Mouse (Mus musculus): ENCODE results near the gene March5.
A peak's percentile ranks its signal among the peaks of the same experiment; 100 is the strongest.
"Not testable (repeated sequence)": the region's sequence is repeated elsewhere in the genome, so short reads cannot be mapped to it uniquely, and the experiment has no call there.

March5 gene

GRCm38 (mm10) chr19:37207303-37208175 is at the start of gene March5:
March5 (plus strand) TSS chr19:37207543.
- peak; percentile 71 to 75 for DNase-seq (ENCODE audit: low spot score in 2 of 2)

DNA sequence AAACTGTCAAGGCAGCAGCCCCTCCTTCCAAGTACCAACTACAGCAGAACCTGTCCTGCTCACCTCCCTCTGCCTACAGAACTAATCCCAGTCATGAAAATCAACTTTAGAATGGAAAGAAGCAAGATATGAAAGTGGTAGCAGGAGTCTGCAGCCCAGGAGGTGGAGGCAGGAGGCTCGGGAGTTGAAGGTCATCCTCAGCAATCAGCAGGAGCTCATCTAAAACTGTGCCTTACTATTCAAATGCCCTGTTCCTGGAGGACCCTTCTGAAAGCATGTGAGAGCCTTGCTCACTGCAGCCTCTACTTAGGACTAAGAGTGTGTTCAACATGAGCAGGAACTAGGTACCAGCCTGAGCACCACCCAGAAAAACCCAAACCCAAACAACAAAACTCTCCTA is 35.2 kb upstream of the March5 start:
- DNase-seq (ENCODE audit: low spot score in 2 of 2) = no peak

GRCm38 (mm10) chr19:37172566-37173130 is 34.7 kb upstream of the March5 start:
- DNase-seq (ENCODE audit: low spot score in 2 of 2) = no peak

- DNase-seq (ENCODE audit: low spot score in 2 of 2) = no peak
These were observed 33.8 kb upstream of the March5 start for GRCm38 (mm10) chr19:37173331-37174115.

DNA sequence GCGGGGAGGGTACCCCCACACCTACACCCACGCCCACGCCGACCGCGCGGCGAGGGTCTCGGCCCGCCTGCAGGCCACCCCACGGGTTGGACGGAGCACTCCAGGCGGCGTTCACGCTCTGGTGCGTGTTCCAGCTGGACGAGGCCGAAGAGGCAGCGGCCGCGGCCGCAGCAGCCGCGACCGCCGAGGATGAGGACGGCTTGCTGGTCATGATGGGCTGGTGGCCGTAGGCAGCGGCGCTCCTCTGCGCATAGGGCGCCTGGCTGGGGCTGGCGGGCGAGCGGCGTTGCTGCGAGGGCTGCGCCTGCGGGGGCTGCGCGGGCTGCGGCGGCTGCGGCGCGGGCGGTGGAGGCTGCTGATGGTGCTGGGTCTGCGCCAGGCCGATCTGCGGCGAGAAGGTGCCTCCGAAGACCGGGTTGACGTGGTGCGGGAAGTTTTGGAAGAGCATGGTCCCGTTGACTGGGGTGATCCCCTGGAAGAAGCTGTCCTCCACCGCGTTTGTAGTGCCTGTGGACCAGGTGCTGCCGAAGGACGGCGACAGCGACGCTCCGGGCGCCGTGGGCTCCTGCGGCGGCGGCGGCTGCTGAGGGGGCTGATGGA is 33.1 kb upstream of the March5 start:
- DNase-seq (ENCODE audit: low spot score in 2 of 2) = peak in 1 of 2 experiments; percentile 4

DNA sequence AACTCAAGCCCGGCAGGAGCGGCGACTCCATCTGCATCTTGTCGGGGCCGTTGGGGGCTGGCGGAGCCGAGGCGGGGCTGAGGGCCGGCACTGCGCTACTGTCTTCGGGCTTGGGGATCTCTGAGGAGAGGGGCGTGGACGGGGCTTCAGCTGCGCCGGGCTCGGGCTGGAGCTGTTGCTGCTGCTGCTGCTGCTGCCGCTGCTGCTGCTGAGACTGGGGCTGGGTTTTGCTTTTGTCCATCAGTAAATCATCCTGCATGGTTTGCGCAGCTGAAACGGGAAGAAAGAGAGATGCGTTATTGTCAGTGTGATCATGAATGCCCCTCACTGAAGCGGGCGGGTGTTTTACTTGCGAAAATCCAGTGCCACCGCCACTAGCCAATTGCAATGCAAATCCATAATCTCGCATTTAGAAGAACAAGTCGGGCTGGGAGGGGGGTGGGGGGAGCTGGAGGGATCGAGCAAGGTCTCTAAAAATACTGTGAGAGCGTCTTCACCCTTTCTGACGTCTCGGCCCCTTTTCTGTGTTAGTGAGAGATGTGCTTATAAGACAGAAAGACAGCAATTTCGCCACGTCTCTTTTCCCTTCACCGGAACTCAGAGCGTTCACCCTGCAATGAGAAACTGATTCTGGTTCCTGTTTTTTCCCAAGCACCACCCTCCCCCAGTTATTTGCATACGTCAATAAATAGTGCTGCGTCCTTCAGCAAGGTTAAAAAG is 32.5 kb upstream of the March5 start:
- peak in 1 of 2 experiments; percentile 8 for DNase-seq (ENCODE audit: low spot score in 2 of 2)

DNA sequence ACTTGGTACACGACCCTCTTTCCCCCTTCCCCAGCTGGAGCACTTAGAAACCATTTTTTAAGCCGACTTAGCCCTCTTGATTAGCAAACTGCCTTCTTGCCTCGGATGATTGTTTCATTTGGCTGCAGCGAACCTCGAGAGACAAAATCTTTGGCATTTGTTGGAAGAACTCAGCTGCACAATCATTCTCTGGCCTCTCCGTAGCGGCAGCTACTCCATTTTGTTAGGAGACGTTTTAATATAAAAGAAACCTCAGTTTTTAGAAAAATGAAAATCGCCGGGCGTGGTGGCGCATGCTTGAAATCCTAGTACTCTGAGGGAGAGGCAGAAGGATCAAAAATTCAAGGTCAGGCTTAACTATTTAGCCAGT is 31.9 kb upstream of the March5 start:
- no peak for DNase-seq (ENCODE audit: low spot score in 2 of 2)

GRCm38 (mm10) chr19:37175919-37176318 is 31.4 kb upstream of the March5 start:
- no peak for DNase-seq (ENCODE audit: low spot score in 2 of 2)

GRCm38 (mm10) chr19:37176879-37177462 is 30.4 kb upstream of the March5 start:
- DNase-seq (ENCODE audit: low spot score in 2 of 2) = no peak

DNA sequence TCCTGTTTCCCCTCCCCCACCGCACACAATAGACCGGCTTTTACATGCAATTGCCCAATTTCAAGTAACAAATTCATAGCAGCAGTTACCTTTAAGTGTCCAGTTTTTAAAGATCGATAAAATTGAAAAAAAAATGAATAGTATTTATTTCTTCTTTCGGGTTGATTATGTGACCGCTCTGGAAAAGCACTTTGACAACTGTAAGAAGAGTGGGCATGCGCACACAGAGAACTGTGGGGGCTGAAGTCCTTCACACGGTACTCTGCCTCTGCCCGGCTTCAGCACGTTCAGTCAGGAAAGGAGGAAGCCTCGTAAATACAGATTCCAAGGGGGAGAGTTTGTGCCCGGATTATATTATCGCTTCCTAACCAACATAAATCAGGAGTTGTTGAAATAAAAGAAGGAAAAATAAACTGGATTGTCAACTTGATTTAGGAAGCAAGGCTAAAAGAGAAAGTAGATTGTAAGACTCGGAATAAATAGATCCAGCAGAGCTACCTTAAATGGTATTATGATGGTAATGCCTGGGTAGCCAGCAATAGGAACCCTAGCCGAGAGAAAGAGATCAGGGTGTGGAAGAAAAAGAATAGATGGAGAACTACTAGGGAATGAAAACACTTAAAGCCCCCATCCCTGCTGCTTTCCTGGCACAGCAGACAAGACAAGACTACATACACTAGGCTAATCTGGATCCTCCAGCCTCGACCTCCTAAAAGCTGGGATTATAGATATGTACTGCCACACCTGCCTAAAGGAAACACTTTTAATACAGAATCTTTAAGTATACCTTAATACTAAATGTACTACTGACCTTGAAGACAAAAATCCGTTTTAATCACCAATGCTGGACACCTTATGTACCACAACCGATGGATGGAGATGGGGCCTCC is 29.3 kb upstream of the March5 start:
- no peak for DNase-seq (ENCODE audit: low spot score in 2 of 2)

DNA sequence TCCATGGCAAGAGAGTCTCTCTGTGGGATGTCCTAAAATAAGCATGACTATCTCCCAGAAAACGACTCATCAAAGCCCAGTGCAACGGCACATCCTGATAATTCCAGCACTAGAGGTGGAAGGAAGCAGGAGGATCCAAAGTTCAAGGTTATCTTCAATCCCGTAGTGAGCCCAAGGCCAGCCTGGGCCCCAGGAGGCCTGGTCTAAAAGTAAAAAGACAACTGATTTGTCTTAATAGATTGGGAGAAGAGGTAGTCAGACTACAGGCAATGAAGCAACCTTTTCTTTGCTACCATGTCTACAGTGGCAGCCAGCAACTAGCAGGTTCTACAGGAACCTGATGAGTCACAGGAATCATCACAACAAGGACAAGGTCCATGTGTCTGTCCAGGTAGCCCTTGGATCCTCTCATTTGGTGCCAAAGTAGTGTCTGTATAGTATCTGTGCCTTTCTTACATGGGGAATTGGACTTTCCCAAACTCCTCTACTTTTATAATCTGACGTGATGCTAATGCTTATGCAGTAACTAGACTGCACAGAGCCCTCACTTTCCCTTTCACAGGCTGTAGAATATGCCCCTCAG is 18.9 kb upstream of the March5 start:
- no peak for DNase-seq (ENCODE audit: low spot score in 2 of 2)

DNA sequence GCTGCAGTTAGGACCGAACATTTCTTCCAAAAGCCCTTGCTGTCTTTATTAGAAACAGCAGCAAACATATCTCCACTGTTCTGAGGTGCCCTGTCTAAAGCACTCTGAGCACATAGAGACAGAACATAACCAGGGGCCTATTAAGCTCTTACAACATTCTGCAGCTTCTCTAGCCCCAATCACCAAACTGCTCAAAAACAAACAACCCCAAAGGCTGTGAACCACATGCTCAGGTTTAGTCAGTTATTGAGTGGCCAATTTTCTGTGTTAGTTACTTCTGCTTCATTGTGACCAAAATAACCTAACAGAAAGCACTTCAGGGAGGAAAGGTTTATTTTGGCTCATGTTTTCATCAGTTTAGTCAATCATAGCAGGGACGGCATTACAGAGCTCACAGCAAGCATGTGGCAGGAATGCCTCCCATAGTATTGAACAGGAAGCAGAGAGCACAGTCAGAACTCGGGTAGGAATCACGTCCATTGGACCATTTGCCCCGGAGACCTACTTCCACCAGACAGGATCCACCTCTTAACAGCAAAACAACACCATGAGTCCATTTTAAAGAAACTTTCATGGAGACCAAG is 14.8 kb upstream of the March5 start:
- no peak for DNase-seq (ENCODE audit: low spot score in 2 of 2)

- no peak for DNase-seq (ENCODE audit: low spot score in 2 of 2)
These were observed 9.0 kb upstream of the March5 start for GRCm38 (mm10) chr19:37198165-37198880.

DNA sequence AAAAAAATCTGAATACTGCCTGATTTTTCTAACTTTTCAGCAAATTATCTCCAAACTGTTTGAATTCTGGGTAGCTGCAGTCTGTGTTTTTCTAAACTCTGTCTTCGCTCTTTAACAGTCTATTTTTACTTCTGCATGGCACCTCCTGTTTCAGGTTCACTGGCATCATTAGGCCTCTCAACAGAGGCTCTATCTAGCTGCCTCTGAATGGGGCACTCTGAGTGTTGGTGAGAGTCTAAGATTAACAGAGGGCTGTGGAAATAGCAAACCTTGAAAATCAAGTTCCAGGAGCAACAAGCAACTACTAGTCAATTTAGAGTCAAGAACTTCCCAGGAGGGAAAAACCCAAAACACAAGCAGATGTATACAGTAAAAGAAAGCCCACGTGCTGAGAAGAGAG is 7.5 kb upstream of the March5 start:
- DNase-seq (ENCODE audit: low spot score in 2 of 2) = no peak

GRCm38 (mm10) chr19:37203371-37203770 is 4.0 kb upstream of the March5 start:
- no peak for DNase-seq (ENCODE audit: low spot score in 2 of 2)

DNA sequence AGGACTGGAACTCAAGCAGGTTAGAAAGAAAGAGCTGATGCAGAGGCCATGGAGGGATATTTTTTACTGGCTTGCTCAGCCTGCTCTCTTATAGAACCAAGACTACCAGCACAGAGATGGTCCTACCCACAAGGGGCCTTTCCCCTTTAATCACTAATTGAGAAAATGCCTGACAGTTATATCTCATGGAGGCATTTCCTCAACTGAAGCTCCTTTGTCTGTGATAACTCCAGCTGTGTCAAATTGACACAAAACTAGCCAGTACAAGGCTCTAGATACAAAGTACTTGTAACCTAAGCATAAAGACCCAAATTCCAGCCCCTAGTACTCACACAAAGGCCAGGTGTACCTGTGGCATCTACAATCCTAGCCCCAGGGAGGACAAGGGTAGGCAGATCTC is 2.2 kb upstream of the March5 start:
- DNase-seq (ENCODE audit: low spot score in 2 of 2) = not testable (repeated sequence)

DNA sequence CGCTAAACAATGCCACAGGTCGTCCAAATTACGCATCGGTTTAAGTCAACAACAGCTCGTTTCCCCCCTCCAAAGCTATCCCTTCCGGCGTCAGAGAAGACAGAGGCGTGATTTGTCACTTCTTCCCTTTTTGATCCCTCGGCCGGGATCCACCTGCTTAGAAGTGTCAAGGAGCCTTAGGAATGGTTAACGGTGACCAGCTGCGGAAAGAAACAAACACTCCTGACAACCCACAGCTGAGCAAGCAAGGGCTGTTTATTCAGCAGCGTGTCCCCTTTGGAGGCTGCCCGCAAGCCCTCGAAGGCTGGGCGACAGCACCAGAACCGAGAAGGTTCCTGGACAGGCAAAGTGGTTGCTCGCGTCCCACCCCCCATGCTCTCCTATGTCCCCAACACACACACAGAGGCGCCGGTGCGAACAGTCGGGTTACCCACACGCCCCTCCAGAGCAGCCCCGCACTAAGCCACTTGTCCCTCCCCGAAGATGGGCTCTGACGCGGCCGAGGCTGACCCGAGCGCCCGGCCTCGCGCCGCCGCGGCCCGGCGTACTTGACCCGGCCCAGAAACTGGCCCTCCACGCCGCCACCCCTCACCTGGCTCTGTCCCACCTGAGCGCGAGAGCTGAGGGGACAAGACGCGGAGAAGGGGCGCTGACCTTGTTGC is 571 bp upstream of the March5 start:
- peak; percentile 28 to 32 for DNase-seq (ENCODE audit: low spot score in 2 of 2)

GRCm38 (mm10) chr19:37208176-37208755 is 923 bp downstream of the March5 start, which contains the start of gene Cpeb3:
Cpeb3 (minus strand) TSS chr19:37208601.
- peak; percentile 6 to 9 for DNase-seq (ENCODE audit: low spot score in 2 of 2)
